24 mouse cellular contexts compared by ENCODE assay signal in the genomic region with DNA sequence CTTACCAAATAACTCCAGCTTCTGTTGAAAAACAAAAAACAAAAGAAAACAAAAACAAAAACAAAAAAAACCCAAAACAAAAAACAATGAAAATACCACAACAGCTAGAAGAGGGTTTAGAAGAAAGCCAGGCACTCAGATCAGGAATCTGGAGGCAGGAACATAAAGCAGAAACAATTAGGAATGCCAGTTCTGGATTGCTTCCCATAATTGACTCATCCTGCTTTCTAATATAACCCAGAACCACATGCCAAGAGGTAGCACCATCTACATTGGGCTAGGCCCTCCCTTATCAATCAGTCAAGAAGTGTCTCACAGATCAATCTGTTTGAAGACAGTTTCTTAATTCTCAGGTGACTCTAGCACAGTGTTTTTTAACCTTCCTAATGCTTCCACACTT. TPM values are rescaled to one million over a fixed set of nuclear protein-coding genes. Genes with fewer than 3 reads are reported as not detected.
DNase-seq lines count a peak whose midpoint lies in the region; ATAC-seq lines count a peak whose summit lies in the region.
"Had no signal": no experiment of that assay in that cellular context is flagged by ENCODE, and none has a peak within 500 bp of the region (broad histone marks: within the 10 kb centered on the region; RNA-seq: fewer than 3 reads in every experiment).

No protein-coding gene starts in this region.

- DNase-seq in 3T3-L1 (ENCODE audit: low read depth, low spot score) (peak; percentile 53), MN1 (ENCODE audit: low spot score) (peak; percentile 49), NIH3T3 (ENCODE audit: low read depth) (peak; percentile 25)
- peak; percentile 63 for DNase-seq in Muller cell, postnatal 12 days (ENCODE audit: inconsistent ontology term)
- DNase-seq in yolk sac, embryonic 10.5 days (ENCODE audit: low spot score), result no peak
- DNase-seq in gastrocnemius, postnatal 25 days, result no peak
- DNase-seq in thymus, postnatal 25 days, result no peak
- DNase-seq: adrenal gland, adult 2 months; adrenal gland, adult 8-10 months; adrenal gland, postnatal 10 days; adrenal gland, postnatal 14 days; adrenal gland, postnatal 25 days; adrenal gland, postnatal 36 days; B cell, adult 2 months; cerebellum, adult 11 months; cerebellum, adult 11-12 months; cerebellum, adult 18-20 months; cerebellum, adult 2 months; cerebellum, adult 8-10 months; cerebellum, adult 9-10 months had no signal

- ATAC-seq in granulocyte monocyte progenitor cell, adult 5-6 weeks (replicated peaks; ENCODE audit: poor library complexity, severe bottlenecking), result no peak
- ATAC-seq: activated CD4-positive, CD25-positive, alpha-beta regulatory T cell, adult 4 months; CD4-positive, CD25-positive, alpha-beta regulatory T cell, adult 4 months; Patski had no signal

RNA-seq across cellular contexts. Expression of gene Ankfy1, which starts 9.1 kb away (rescaled TPM):
- total RNA-seq in gastrocnemius, postnatal 25 days (2021), result 1 to 10 TPM; 8.0 to 9.0 TPM
- 31.9 and 34.3 TPM in 2 replicates for total RNA-seq in granulocyte monocyte progenitor cell, adult 5-6 weeks (2014; fragmentation: Nextera tagmentation)
- 34.9 and 36.0 TPM in 2 replicates for total RNA-seq in granulocyte monocyte progenitor cell, adult 5-6 weeks (2017)

Comparison
In these comparisons a context has a peak if more than half of its experiments do, and no peak if none do; other contexts are left out.
1. DNase-seq: peak in 3T3-L1 (single experiment), MN1 (single experiment), Muller cell, postnatal 12 days (single experiment) and NIH3T3 (single experiment); none in yolk sac, embryonic 10.5 days (single experiment), gastrocnemius, postnatal 25 days (single experiment) and thymus, postnatal 25 days (single experiment).